Mouse (Mus musculus): Measurements from ENCODE around the gene Ppp1r1b. TPM values are rescaled to one million over a fixed set of nuclear protein-coding genes. Genes with fewer than 3 reads are reported as not detected.
A peak's percentile ranks its signal among the peaks of the same experiment; 100 is the strongest.

Gene Ppp1r1b
- total and polyA plus RNA-seq, 3 experiments, result 2.6 to 16.2 (median 5.3) TPM

DNA sequence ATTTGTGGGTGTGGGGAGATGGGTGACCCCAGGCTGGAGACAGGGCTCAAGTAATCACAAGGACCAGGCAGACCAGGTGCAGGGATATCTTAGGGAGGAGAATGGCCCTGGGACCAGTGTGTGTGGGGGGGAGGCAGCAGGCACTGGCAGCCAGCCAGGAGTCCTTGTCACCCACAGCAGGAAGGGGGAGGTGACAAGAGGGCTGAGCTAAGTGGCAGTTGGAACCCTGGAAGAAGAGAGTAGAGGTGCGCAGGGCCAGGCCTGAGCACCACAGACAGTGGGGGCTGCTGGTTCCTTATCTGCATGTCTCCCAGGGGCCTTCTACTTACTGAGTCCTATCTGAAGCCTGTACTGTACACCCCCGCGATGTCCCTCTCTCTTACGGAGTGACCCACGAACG is 45.1 kb downstream of the Ppp1r1b start:
- DNase-seq, result peak; percentile 61 to 70
- Histone ChIP-seq H3K79me2 (replicated peaks; ENCODE audit: control insufficient read depth, insufficient read depth, low read length) (no peaks in the 10 kb centered on the region), H3K4me1 (ENCODE audit: control insufficient read depth, insufficient read depth, low read length) (peaks cover 11% of the 10 kb centered on the region), H3K27me3 (ENCODE audit: control insufficient read depth, insufficient read depth, low read length) (no peaks in the 10 kb centered on the region), H3K36me3 (ENCODE audit: control insufficient read depth, insufficient read depth, low read length) (no peaks in the 10 kb centered on the region), H3K9ac (ENCODE audit: low read depth, low read length) (no peak overlapping the region), H3K27ac (peak overlapping the region; percentile 85), H3K4me3 (no peak overlapping the region)
- 42% methylated on average over 6 of the region's 6 CpGs for WGBS
- intact Hi-C loops (cut with DNase I), result no loop called here
- peak; percentile 28; the same call in 1 of the 2 replicates for TF ChIP-seq EP300 (IDR thresholded peaks at IDR 0.05; ENCODE audit: insufficient read depth, low read depth, low read length)
- TF ChIP-seq POLR2A (IDR thresholded peaks at IDR 0.05; ENCODE audit: insufficient read depth, low read depth, low read length), result peak; percentile 31; the same call in 1 of the 2 replicates
- TF ChIP-seq CTCF (IDR thresholded peaks at IDR 0.05), result no peak

DNA sequence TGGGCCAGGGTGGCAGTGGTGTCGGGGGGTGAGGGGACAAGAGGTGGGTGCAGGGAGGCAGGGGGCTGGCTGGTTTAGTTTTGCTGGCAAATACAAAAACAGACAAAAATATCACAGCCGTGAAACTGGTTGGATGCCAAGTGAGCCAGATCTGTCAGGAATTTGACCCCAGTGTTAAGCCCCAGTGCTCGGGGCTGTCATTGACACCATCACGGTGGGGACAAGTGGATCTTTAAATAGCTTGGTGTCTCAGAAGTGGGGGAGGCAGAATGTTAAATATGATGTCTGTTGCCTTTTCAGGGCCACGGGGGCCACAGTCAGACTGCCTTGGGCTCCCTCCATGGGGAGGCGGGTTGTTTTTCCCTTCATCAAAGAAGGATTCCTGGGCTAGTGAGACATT is 46.1 kb downstream of the Ppp1r1b start:
- intact Hi-C loops (cut with DNase I), result loop anchor here (2.0 kb wide), 1 partner anchor 16 kb away; no protein-coding TSS in a partner anchor
- Histone ChIP-seq H3K79me2 (replicated peaks; ENCODE audit: control insufficient read depth, insufficient read depth, low read length) (no peaks in the 10 kb centered on the region), H3K4me1 (ENCODE audit: control insufficient read depth, insufficient read depth, low read length) (peaks cover 11% of the 10 kb centered on the region), H3K36me3 (ENCODE audit: control insufficient read depth, insufficient read depth, low read length) (no peaks in the 10 kb centered on the region), H3K4me3 (no peak overlapping the region), H3K27me3 (ENCODE audit: control insufficient read depth, insufficient read depth, low read length) (no peaks in the 10 kb centered on the region), H3K27ac (peak overlapping the region; percentile 85), H3K9ac (ENCODE audit: low read depth, low read length) (no peak overlapping the region)
- no peak for TF ChIP-seq POLR2A (IDR thresholded peaks at IDR 0.05; ENCODE audit: insufficient read depth, low read depth, low read length)
- peak; percentile 68 for TF ChIP-seq EP300 (IDR thresholded peaks at IDR 0.05; ENCODE audit: insufficient read depth, low read depth, low read length)
- 27% methylated on average over 6 of the region's 6 CpGs for WGBS
- DNase-seq, result peak; percentile 45 to 70

DNA sequence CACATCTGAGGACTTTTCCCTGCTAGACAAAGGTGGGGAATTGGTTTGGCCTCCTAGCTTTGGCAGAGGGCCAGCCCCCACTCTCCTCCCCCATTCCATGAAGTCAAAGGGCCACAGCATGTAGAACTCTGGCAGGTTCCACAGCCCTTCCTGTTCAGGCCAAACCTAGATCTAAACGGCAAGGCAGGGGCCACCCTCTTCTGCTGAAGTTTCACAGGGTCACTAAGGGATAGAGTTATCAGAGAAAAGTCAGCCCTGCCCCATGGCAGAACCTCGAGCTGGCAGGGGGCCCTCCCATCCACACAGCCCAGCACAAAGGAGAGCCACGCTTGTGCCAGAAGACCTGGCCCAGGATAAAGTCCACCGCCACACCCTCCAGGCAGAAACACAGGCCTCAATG is 46.8 kb downstream of the Ppp1r1b start:
- Histone ChIP-seq H3K79me2 (replicated peaks; ENCODE audit: control insufficient read depth, insufficient read depth, low read length) (no peaks in the 10 kb centered on the region), H3K9ac (ENCODE audit: low read depth, low read length) (no peak overlapping the region), H3K36me3 (ENCODE audit: control insufficient read depth, insufficient read depth, low read length) (no peaks in the 10 kb centered on the region), H3K4me1 (ENCODE audit: control insufficient read depth, insufficient read depth, low read length) (peaks cover 13% of the 10 kb centered on the region), H3K4me3 (no peak overlapping the region), H3K27me3 (ENCODE audit: control insufficient read depth, insufficient read depth, low read length) (no peaks in the 10 kb centered on the region), H3K27ac (peak overlapping the region; percentile 85)
- DNase-seq, result peak; percentile 63 to 80
- WGBS, result 22% methylated on average over 4 of the region's 4 CpGs
- intact Hi-C loops (cut with DNase I), result loop anchor here (2.0 kb wide), 1 partner anchor 16 kb away; no protein-coding TSS in a partner anchor
- TF ChIP-seq POLR2A (IDR thresholded peaks at IDR 0.05; ENCODE audit: insufficient read depth, low read depth, low read length) (no peak), EP300 (IDR thresholded peaks at IDR 0.05; ENCODE audit: insufficient read depth, low read depth, low read length) (peak; percentile 68)

DNA sequence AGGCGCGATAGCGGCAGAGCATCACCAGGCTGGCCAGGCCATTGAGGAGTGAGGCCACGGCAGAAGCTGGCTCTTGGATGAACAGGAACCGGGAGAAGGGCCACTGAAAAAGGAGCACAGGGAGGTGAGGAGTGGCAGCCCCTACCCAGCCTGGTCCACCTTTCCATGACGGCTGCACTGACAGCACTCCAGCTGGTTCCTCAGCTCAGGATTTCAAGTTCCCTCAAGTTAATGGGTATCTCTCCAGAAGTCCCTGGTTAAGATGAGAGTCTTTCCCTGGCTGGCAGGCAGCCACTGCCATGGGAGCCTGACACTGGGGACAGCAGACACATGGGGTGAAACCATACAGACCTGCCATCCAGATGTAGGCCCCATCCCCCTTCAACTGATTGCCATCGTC is 49.7 kb downstream of the Ppp1r1b start:
- Histone ChIP-seq H3K36me3 (ENCODE audit: control insufficient read depth, insufficient read depth, low read length) (no peaks in the 10 kb centered on the region), H3K4me3 (no peak overlapping the region), H3K4me1 (ENCODE audit: control insufficient read depth, insufficient read depth, low read length) (peaks cover 12% of the 10 kb centered on the region), H3K27me3 (ENCODE audit: control insufficient read depth, insufficient read depth, low read length) (no peaks in the 10 kb centered on the region), H3K9ac (ENCODE audit: low read depth, low read length) (no peak overlapping the region), H3K27ac (no peak overlapping the region), H3K79me2 (replicated peaks; ENCODE audit: control insufficient read depth, insufficient read depth, low read length) (no peaks in the 10 kb centered on the region)
- intact Hi-C loops (cut with DNase I), result loop anchor here (2.0 kb wide), 1 partner anchor 41 kb away; the partner anchor contains the start of gene Mien1
- 91% methylated on average over 7 of the region's 7 CpGs for WGBS
- TF ChIP-seq CTCF (IDR thresholded peaks at IDR 0.05) (no peak), EP300 (IDR thresholded peaks at IDR 0.05; ENCODE audit: insufficient read depth, low read depth, low read length) (no peak), POLR2A (IDR thresholded peaks at IDR 0.05; ENCODE audit: insufficient read depth, low read depth, low read length) (no peak)
- DNase-seq, result no peak

DNA sequence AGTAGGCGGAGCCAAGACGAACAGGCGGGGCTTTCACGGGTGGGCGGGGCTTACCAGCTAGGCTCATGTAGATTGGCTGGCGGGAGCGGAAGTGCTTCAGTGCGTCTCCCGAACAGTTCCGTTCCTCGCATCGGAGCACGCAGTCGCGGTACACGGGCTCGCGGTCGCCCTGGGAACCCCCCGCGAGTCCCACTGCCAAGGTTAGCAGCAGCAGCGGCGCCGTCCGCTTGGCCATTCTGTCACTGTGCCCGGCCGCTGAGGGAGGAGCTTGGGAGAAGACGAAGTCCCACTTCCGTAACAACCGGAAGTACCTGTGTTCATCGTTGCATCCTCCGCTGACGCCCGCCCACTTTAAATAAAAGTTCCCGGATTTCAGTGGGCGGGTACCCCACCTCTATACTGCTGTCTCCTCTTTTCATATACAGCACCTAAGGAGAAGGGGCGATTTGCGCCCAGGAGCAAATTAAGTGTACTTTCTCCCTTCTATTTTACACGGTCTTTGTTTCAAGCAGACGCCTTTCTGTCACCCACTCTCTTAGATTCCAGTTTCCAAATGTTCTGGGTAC is 52.0 kb downstream of the Ppp1r1b start, which contains the start of gene Pgap3:
Pgap3 (minus strand) TSS at position 330 of the 566 bp plus-strand sequence.
- DNase-seq, result peak; percentile 90 to 91
- Histone ChIP-seq H3K4me1 (ENCODE audit: control insufficient read depth, insufficient read depth, low read length) (peaks cover 6% of the 10 kb centered on the region), H3K36me3 (ENCODE audit: control insufficient read depth, insufficient read depth, low read length) (no peaks in the 10 kb centered on the region), H3K27ac (peak within 1 kb of the TSS; percentile 93), H3K79me2 (replicated peaks; ENCODE audit: control insufficient read depth, insufficient read depth, low read length) (no peaks in the 10 kb centered on the region), H3K9ac (ENCODE audit: low read depth, low read length) (peak within 1 kb of the TSS; percentile 87), H3K27me3 (ENCODE audit: control insufficient read depth, insufficient read depth, low read length) (no peaks in the 10 kb centered on the region), H3K4me3 (peak within 1 kb of the TSS; percentile 93)
- TF ChIP-seq CTCF (IDR thresholded peaks at IDR 0.05) (no peak), POLR2A (IDR thresholded peaks at IDR 0.05; ENCODE audit: insufficient read depth, low read depth, low read length) (peak; percentile 53), EP300 (IDR thresholded peaks at IDR 0.05; ENCODE audit: insufficient read depth, low read depth, low read length) (0 out of 2 replicates have a peak, but pooled peaks have one; percentile 18)
- WGBS, result under 1% methylated on average over 40 of the region's 40 CpGs
- intact Hi-C loops (cut with DNase I), result no loop called here

DNA sequence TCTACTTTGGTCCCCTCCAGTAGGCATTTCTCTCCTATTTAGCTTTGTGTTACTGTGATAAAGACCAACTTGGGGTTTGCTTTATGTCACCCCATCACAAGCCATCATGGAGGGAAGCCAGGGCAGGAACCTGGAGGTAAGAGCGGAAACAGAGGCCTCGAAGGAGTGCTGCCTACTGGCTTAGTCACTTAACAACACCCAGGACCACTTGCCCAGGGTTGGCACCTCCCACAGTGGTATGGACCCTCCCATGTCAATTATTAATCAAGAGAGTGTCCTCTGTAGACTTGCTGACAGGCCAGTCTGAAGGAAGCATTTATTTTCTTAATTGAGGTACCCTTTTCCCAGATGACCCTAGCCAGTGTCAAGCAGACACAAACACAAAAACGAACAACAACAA is 52.6 kb downstream of the Ppp1r1b start:
- no peak for DNase-seq
- no peaks in the 10 kb centered on the region for H3K36me3 ChIP-seq (ENCODE audit: control insufficient read depth, insufficient read depth, low read length)
- H3K27ac ChIP-seq, result peak overlapping the region; percentile 93
- TF ChIP-seq CTCF (IDR thresholded peaks at IDR 0.05), result no peak
- TF ChIP-seq POLR2A (IDR thresholded peaks at IDR 0.05; ENCODE audit: insufficient read depth, low read depth, low read length), result no peak
- intact Hi-C loops (cut with DNase I), result no loop called here
- no peaks in the 10 kb centered on the region for H3K27me3 ChIP-seq (ENCODE audit: control insufficient read depth, insufficient read depth, low read length)
- no peak overlapping the region for H3K9ac ChIP-seq (ENCODE audit: low read depth, low read length)
- peaks cover 4% of the 10 kb centered on the region for H3K4me1 ChIP-seq (ENCODE audit: control insufficient read depth, insufficient read depth, low read length)
- peak overlapping the region; percentile 93 for H3K4me3 ChIP-seq
- H3K79me2 ChIP-seq (replicated peaks; ENCODE audit: control insufficient read depth, insufficient read depth, low read length), result no peaks in the 10 kb centered on the region
- 53% methylated on average over 3 of the region's 3 CpGs for WGBS

Measured in heart, adult 2 months (tissue).